Mouse (Mus musculus) cortical plate, adult 2 months (tissue): ENCODE measurements around the gene Trappc5.

Source experiments
- CTCF ChIP-seq: fragments of 200-500 bp; IDR thresholded peaks from 2 replicates; pipeline ENCODE4 v1.5.1; 2011; ENCODE audit warnings: mild to moderate bottlenecking, control low read depth, low read length; ENCODE audit not compliant: insufficient read depth; ENCODE audit errors: extremely low read depth
- POLR2A ChIP-seq: fragments of 200-500 bp; IDR thresholded peaks from 2 replicates; pipeline ENCODE4 v1.6.1; 2011; ENCODE audit warnings: mild to moderate bottlenecking, low read length, control low read depth; ENCODE audit not compliant: insufficient read depth; ENCODE audit errors: extremely low read depth

GRCm38 (mm10) chr8:3679236-3679635 is 3.1 kb downstream of the Trappc5 start:
- TF ChIP-seq CTCF: no peak
- TF ChIP-seq POLR2A: no peak
